In genomic region chr13:69481634-69482505, GRCm38 (mm10) we compare ENCODE assay signal across 8 mouse cellular contexts. TPM values are rescaled to one million over a fixed set of nuclear protein-coding genes. Genes with fewer than 3 reads are reported as not detected.
DNase-seq lines count a peak whose midpoint lies in the region; ATAC-seq and TF ChIP-seq lines count a peak whose summit lies in the region.

No protein-coding gene starts in this region.

- H3K4me1 ChIP-seq in cortical plate, adult 2 months (ENCODE audit: control insufficient read depth, insufficient read depth, low read length) = peaks cover 9% of the 10 kb centered on the region; the same call in 1 of the 2 replicates
- H3K4me1 ChIP-seq in hindbrain, postnatal 0 days (ENCODE audit: insufficient read depth, low read length) = peaks cover 12% of the 10 kb centered on the region

- H3K4me2 ChIP-seq in hindbrain, postnatal 0 days (ENCODE audit: low read depth, low read length) = peak overlapping the region; percentile 63

- peaks cover 5% of the 10 kb centered on the region; the same call in 1 of the 2 replicates for H3K27me3 ChIP-seq in hindbrain, postnatal 0 days (ENCODE audit: insufficient read depth, low read length)

- H3K9ac ChIP-seq in hindbrain, postnatal 0 days (replicated peaks; ENCODE audit: low read length) = no peak overlapping the region

- H3K9me3 ChIP-seq in hindbrain, postnatal 0 days (ENCODE audit: low read length) = no peaks in the 10 kb centered on the region

- peak overlapping the region; percentile 38 for H3K27ac ChIP-seq in cortical plate, adult 2 months (ENCODE audit: insufficient read depth, low read length)
- H3K27ac ChIP-seq in hindbrain, postnatal 0 days = no peak overlapping the region

- no peak for TF ChIP-seq CTCF in cortical plate, adult 2 months (IDR thresholded peaks at IDR 0.05; ENCODE audit: extremely low read depth, insufficient read depth, low read length)
- TF ChIP-seq CTCF in hindbrain, postnatal 0 days (IDR thresholded peaks at IDR 0.05; ENCODE audit: low read depth) = no peak

- no peak for TF ChIP-seq POLR2A in cortical plate, adult 2 months (IDR thresholded peaks at IDR 0.05; ENCODE audit: extremely low read depth, insufficient read depth, low read length)

- H3K4me3 ChIP-seq in cortical plate, adult 2 months (ENCODE audit: insufficient read depth, low read length) = 0 out of 2 replicates have a peak overlapping the region, but pooled peaks have one; percentile 7
- peak overlapping the region; percentile 29 for H3K4me3 ChIP-seq in hindbrain, postnatal 0 days (ENCODE audit: low read length)

- whole genome bisulfite sequencing in hindbrain, postnatal 0 days = 2% methylated on average over 29 of the region's 30 CpGs

- H3K36me3 ChIP-seq in hindbrain, postnatal 0 days (ENCODE audit: insufficient read depth, low read length) = no peaks in the 10 kb centered on the region

- DNase-seq in adrenal gland, adult 18-20 months (ENCODE audit: low spot score in 2 of 2) = peak; percentile 51 to 56
- peak; percentile 73 for DNase-seq in gastrocnemius, postnatal 10 days
- peak; percentile 70 for DNase-seq in hindbrain, postnatal 0 days (ENCODE audit: low spot score)
- peak; percentile 87 for DNase-seq in left cerebral cortex, adult 11 months (ENCODE audit: low spot score)
- peak; percentile 65 for DNase-seq in lung, postnatal 10 days
- DNase-seq in right cerebral cortex, postnatal 25 days = peak; percentile 89
- no peak for DNase-seq in B cell, adult 2 months

- ATAC-seq in hindbrain, postnatal 0 days = peak; percentile 34; the same call in 1 of the 2 replicates

RNA-seq across cellular contexts. Expression of gene Nsun2, which starts 51.7 kb away (rescaled TPM):
- 10 to 100 TPM; 77.3 to 85.7 TPM for total RNA-seq in adrenal gland, adult 18-20 months (2021)
- polyA plus RNA-seq in cortical plate, adult 2 months (2012; rRNA removed) = 62.9 and 63.7 TPM in 2 replicates
- total RNA-seq in gastrocnemius, postnatal 10 days (2021) = 10 to 100 TPM; 42.8 to 50.4 TPM
- 34.9 and 37.6 TPM in 2 replicates for total RNA-seq in hindbrain, postnatal 0 days (2014; rRNA removed)
- 61.5 and 62.1 TPM in 2 replicates for polyA plus RNA-seq in hindbrain, postnatal 0 days (2015; fragmentation: Nextera tagmentation; extraction: Ambion mirVana)

RNA-seq across cellular contexts. Expression of gene Tent4a, which starts 52.5 kb away (rescaled TPM):
- total RNA-seq in adrenal gland, adult 18-20 months (2021) = 10 to 100 TPM; 17.5 to 20.9 TPM
- polyA plus RNA-seq in cortical plate, adult 2 months (2012; rRNA removed) = 25.4 and 26.3 TPM in 2 replicates
- 10 to 100 TPM; 11.6 to 14.3 TPM for total RNA-seq in gastrocnemius, postnatal 10 days (2021)
- 22.3 and 22.6 TPM in 2 replicates for total RNA-seq in hindbrain, postnatal 0 days (2014; rRNA removed)
- 4.8 and 5.1 TPM in 2 replicates for polyA plus RNA-seq in hindbrain, postnatal 0 days (2015; fragmentation: Nextera tagmentation; extraction: Ambion mirVana)

Comparison
In these comparisons a context has a peak if more than half of its experiments do, and no peak if none do; other contexts are left out.
1. DNase-seq: peak in adrenal gland, adult 18-20 months (2 of 2), gastrocnemius, postnatal 10 days (single experiment), hindbrain, postnatal 0 days (single experiment), left cerebral cortex, adult 11 months (single experiment), lung, postnatal 10 days (single experiment) and right cerebral cortex, postnatal 25 days (single experiment); none in B cell, adult 2 months (0 of 2).